Mouse (Mus musculus): ENCODE data around the gene Atp7b. TPM values are rescaled to one million over a fixed set of nuclear protein-coding genes. Genes with fewer than 3 reads are reported as not detected.

Gene Atp7b
- polyA plus RNA-seq, 1 experiment from 2014 or later: 4.5 TPM

DNA sequence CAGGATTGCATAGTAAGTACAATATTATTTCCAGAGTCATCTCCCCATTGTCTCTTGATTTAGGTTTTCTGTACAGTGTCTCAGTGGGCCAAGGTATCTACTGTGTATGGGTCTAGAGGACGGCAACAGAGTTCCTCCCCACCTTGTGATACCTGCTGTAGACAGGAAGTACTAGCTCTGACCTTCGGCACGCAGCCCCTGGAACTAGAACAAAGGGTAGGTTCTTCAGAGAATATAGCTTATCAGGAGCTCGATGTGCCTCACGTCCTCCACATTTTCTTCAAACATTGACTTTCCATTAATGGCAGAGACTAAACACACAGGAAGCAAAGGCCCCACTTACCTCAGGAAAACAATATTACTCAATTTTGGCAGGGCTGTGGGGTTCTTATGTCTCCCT lies 40.6 kb downstream of the Atp7b start:
- Histone ChIP-seq H3K27me3 (replicated peaks) (no peaks in the 10 kb centered on the region), H3K36me3 (no peaks in the 10 kb centered on the region), H3K4me2 (replicated peaks) (no peak overlapping the region), H3K4me1 (replicated peaks) (no peaks in the 10 kb centered on the region), H3K9ac (no peak overlapping the region), H3K9me3 (no peaks in the 10 kb centered on the region), H3K27ac (no peak overlapping the region), H3K4me3 (replicated peaks) (no peak overlapping the region)
- 0 out of 2 replicates have a peak, but pooled peaks have one; percentile 28 for ATAC-seq
- WGBS: 79% methylated on average over 5 of the region's 5 CpGs

DNA sequence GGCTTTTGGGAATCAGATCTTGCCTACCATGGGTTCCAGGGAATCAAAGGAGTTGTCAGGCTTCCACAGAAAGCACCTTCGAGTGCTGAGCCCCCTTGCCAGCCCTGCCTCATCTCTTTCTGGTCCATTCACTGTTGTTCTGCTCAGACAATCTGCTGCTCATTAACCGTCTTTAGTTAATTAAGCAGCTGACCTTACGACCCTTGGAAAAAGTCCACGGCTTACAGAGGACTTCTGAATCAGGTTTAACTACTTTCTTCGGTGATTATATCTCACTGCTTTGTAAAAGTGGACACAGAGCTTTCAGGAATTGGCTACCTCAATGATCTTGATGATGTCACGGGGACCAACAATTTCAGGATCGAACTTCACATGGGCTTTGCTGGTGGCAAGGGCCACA lies 42.4 kb downstream of the Atp7b start:
- no peaks in the 10 kb centered on the region for H3K9me3 ChIP-seq
- H3K27ac ChIP-seq: no peak overlapping the region
- H3K4me3 ChIP-seq (replicated peaks): no peak overlapping the region
- 77% methylated on average over 7 of the region's 7 CpGs for WGBS
- no peaks in the 10 kb centered on the region for H3K27me3 ChIP-seq (replicated peaks)
- H3K36me3 ChIP-seq: no peaks in the 10 kb centered on the region
- H3K9ac ChIP-seq: no peak overlapping the region
- no peaks in the 10 kb centered on the region for H3K4me1 ChIP-seq (replicated peaks)
- no peak overlapping the region for H3K4me2 ChIP-seq (replicated peaks)
- no peak for ATAC-seq

GRCm38 (mm10) chr8:22013034-22013707 lies 46.9 kb downstream of the Atp7b start:
- Histone ChIP-seq H3K4me3 (replicated peaks) (no peak overlapping the region), H3K27ac (no peak overlapping the region), H3K9ac (no peak overlapping the region), H3K4me1 (replicated peaks) (no peaks in the 10 kb centered on the region), H3K27me3 (replicated peaks) (no peaks in the 10 kb centered on the region), H3K4me2 (replicated peaks) (no peak overlapping the region), H3K36me3 (no peaks in the 10 kb centered on the region), H3K9me3 (no peaks in the 10 kb centered on the region)
- ATAC-seq: peak; percentile 68
- WGBS: 71% methylated on average over 24 of the region's 24 CpGs

- Histone ChIP-seq H3K4me2 (replicated peaks) (no peak overlapping the region), H3K4me3 (replicated peaks) (no peak overlapping the region), H3K9ac (no peak overlapping the region), H3K36me3 (no peaks in the 10 kb centered on the region), H3K4me1 (replicated peaks) (no peaks in the 10 kb centered on the region), H3K27ac (no peak overlapping the region), H3K9me3 (no peaks in the 10 kb centered on the region), H3K27me3 (replicated peaks) (no peaks in the 10 kb centered on the region)
- WGBS: 74% methylated on average over 3 of the region's 3 CpGs
- no peak for ATAC-seq
Measured at GRCm38 (mm10) chr8:22009403-22009802, 50.7 kb downstream of the Atp7b start.

- no peak for ATAC-seq
- Histone ChIP-seq H3K4me1 (replicated peaks) (no peaks in the 10 kb centered on the region), H3K4me3 (replicated peaks) (no peak overlapping the region), H3K36me3 (no peaks in the 10 kb centered on the region), H3K4me2 (replicated peaks) (no peak overlapping the region), H3K9ac (no peak overlapping the region), H3K9me3 (no peaks in the 10 kb centered on the region), H3K27me3 (replicated peaks) (no peaks in the 10 kb centered on the region), H3K27ac (no peak overlapping the region)
- WGBS: 76% methylated on average over 6 of the region's 6 CpGs
Measured at GRCm38 (mm10) chr8:22006423-22006822, 53.7 kb downstream of the Atp7b start.

DNA sequence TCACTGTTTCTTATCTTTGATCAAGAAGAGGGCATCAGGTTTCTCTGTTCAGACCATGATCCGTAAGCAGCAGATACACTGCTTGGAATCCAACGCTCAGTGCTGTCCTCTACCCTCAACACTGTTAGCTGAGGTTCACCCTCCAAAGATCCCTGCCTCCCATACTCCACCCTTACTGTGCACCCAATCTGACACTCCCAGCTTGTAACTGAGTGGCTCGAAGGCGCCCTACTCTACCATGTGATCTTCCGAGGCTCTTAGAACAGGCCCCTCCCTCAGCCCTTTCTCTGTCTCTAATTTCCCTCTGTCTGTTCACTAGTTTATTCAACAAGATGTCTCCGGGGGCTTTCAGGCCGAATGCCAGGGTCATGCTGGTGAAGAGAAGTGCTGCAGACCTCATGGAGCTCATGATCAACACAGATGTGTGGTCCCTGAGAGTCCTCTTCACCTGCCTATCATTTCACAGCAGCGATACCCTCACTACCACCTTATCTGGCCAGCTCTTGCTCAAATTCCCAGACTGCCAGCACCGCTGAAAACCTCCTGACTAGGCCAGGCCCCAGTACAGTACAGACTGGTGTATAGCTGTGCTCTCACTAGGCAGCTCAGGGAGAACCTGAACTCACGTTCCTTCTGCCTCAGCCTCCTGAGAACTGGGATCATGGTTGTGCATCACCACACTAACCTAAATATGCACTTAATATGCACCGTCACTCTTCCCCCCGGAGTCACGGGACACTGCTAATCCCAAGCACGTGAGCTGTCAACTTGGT lies 55.2 kb downstream of the Atp7b start:
- WGBS: 81% methylated on average over 14 of the region's 14 CpGs
- Histone ChIP-seq H3K9me3 (no peaks in the 10 kb centered on the region), H3K4me2 (replicated peaks) (no peak overlapping the region), H3K9ac (no peak overlapping the region), H3K27ac (no peak overlapping the region), H3K4me3 (replicated peaks) (no peak overlapping the region), H3K36me3 (no peaks in the 10 kb centered on the region), H3K27me3 (replicated peaks) (no peaks in the 10 kb centered on the region), H3K4me1 (replicated peaks) (no peaks in the 10 kb centered on the region)
- no peak for ATAC-seq

DNA sequence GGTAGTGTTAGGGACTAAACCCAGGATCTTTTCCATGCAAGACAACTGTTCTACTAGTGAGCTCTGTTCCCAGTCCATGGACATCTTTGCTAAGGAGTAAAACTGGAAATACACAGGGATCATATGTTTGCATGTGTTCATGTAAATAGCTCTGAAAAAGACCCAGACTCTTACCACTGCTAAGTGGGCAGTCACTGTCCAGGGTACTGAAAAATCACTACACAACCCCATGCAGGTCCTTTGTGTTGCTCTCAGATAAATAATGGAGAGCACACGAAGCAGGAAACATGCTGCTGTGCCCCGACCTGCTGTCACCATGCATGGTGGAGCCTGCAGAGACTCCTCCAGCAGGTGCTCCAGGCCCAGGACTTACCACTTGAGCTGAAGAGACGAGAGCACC lies 64.9 kb downstream of the Atp7b start:
- H3K4me1 ChIP-seq (replicated peaks): no peaks in the 10 kb centered on the region
- H3K27me3 ChIP-seq (replicated peaks): no peaks in the 10 kb centered on the region
- 46% methylated on average over 3 of the region's 3 CpGs for WGBS
- H3K4me2 ChIP-seq (replicated peaks): no peak overlapping the region
- no peaks in the 10 kb centered on the region for H3K9me3 ChIP-seq
- H3K9ac ChIP-seq: no peak overlapping the region
- no peak overlapping the region for H3K4me3 ChIP-seq (replicated peaks)
- H3K36me3 ChIP-seq: no peaks in the 10 kb centered on the region
- no peak overlapping the region for H3K27ac ChIP-seq
- no peak for ATAC-seq

DNA sequence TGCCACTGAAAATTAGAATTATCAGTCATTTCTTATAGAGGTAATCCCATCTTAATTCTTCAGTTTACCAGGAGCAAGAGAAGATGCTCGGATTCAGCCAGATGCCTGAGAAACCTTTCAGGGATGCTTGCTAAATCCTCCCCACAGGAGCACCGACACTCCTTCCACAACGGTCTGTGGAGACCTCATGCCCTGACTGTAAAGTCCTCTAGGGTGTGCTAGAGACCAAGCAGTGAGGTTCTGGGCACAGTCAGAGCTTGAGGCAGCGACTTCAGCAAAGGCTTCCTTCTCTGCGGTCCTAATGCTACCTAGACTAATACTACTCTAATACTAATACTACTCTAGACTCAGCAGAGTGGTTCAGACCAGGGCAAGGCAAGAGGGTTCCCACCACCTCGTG lies 67.9 kb downstream of the Atp7b start:
- ATAC-seq: no peak
- 31% methylated on average over 6 of the region's 6 CpGs for WGBS

GRCm38 (mm10) chr8:21981664-21982337 lies 78.3 kb downstream of the Atp7b start:
- H3K36me3 ChIP-seq: no peaks in the 10 kb centered on the region
- no peaks in the 10 kb centered on the region for H3K9me3 ChIP-seq
- H3K4me3 ChIP-seq (replicated peaks): no peak overlapping the region
- no peak overlapping the region for H3K4me2 ChIP-seq (replicated peaks)
- no peak overlapping the region for H3K9ac ChIP-seq
- H3K4me1 ChIP-seq (replicated peaks): no peaks in the 10 kb centered on the region
- no peaks in the 10 kb centered on the region for H3K27me3 ChIP-seq (replicated peaks)
- no peak for ATAC-seq
- no peak overlapping the region for H3K27ac ChIP-seq
- WGBS: 60% methylated on average over 8 of the region's 8 CpGs

More for the DNA sequence above, 67.9 kb downstream of the Atp7b start:
- H3K9ac ChIP-seq: no peak overlapping the region
- no peaks in the 10 kb centered on the region for H3K9me3 ChIP-seq
- no peak overlapping the region for H3K27ac ChIP-seq
- H3K36me3 ChIP-seq: no peaks in the 10 kb centered on the region
- no peaks in the 10 kb centered on the region for H3K4me1 ChIP-seq (replicated peaks)
- H3K4me3 ChIP-seq (replicated peaks): no peak overlapping the region
- H3K27me3 ChIP-seq (replicated peaks): no peaks in the 10 kb centered on the region
- no peak overlapping the region for H3K4me2 ChIP-seq (replicated peaks)

GRCm38 (mm10) chr8:21978193-21978592 lies 81.9 kb downstream of the Atp7b start:
- no peak for ATAC-seq
- Histone ChIP-seq H3K27ac (no peak overlapping the region), H3K4me3 (replicated peaks) (no peak overlapping the region), H3K27me3 (replicated peaks) (no peaks in the 10 kb centered on the region), H3K9me3 (no peaks in the 10 kb centered on the region), H3K9ac (no peak overlapping the region), H3K36me3 (no peaks in the 10 kb centered on the region), H3K4me1 (replicated peaks) (no peaks in the 10 kb centered on the region), H3K4me2 (replicated peaks) (no peak overlapping the region)
- 68% methylated on average over 4 of the region's 4 CpGs for WGBS

DNA sequence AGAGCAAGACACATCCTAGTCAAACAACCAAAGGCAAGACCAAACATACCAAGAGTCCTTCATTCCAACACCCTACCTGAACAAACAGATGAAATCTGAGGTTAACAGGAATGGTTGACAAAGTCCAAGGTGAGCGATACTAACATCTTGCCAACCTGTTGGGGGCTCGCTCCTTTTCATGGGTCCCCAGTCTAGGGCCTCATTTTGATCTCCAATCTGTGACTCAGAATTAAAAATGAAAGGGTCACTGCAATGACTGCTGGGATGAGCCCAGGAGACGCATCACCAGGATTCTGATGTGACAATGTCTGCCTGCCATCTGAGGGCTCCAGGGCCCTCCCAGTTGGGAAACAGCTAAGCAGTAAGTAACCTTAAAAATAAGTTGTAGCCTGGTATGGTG lies 90.6 kb downstream of the Atp7b start, which contains the start of gene Ccdc70:
Gene Ccdc70, plus strand, starts transcription at position 301 of the 400 bp plus-strand sequence.
- Histone ChIP-seq H3K27me3 (replicated peaks) (no peaks in the 10 kb centered on the region), H3K4me2 (replicated peaks) (no peak within 1 kb of the TSS), H3K27ac (no peak within 1 kb of the TSS), H3K9ac (no peak within 1 kb of the TSS), H3K9me3 (no peaks in the 10 kb centered on the region), H3K36me3 (no peaks in the 10 kb centered on the region), H3K4me1 (replicated peaks) (no peaks in the 10 kb centered on the region), H3K4me3 (replicated peaks) (no peak within 1 kb of the TSS)
- no peak for ATAC-seq
- 76% methylated on average over 3 of the region's 3 CpGs for WGBS

GRCm38 (mm10) chr8:21966646-21967045 lies 93.5 kb downstream of the Atp7b start:
- no peak overlapping the region for H3K27ac ChIP-seq
- H3K9ac ChIP-seq: no peak overlapping the region
- no peaks in the 10 kb centered on the region for H3K27me3 ChIP-seq (replicated peaks)
- H3K36me3 ChIP-seq: no peaks in the 10 kb centered on the region
- no peaks in the 10 kb centered on the region for H3K9me3 ChIP-seq
- 79% methylated on average over 1 of the region's 1 CpGs for WGBS
- ATAC-seq: no peak
- H3K4me1 ChIP-seq (replicated peaks): no peaks in the 10 kb centered on the region
- no peak overlapping the region for H3K4me2 ChIP-seq (replicated peaks)
- H3K4me3 ChIP-seq (replicated peaks): no peak overlapping the region

Measured in intestine, embryonic 15.5 days (tissue).